Mouse (Mus musculus) forebrain, postnatal 0 days (tissue): ENCODE results near the gene Epha3. TPM values are rescaled to one million over a fixed set of nuclear protein-coding genes. Genes with fewer than 3 reads are reported as not detected.

ENCODE experiments used
- ATAC-seq: fragments of 200-750 bp; cut with Nextera tagmentation; 2 replicates; pipeline ENCODE4 v1.8.0; 2017; ENCODE audit warnings: mild to moderate bottlenecking, moderate library complexity
- DNase-seq: peaks from one replicate; pipeline ENCODE4 v3.0.0-alpha.2; 2015
- H3K27ac ChIP-seq: fragments of 300-500 bp; sonication (generic); 2 replicates; pipeline ENCODE4 v1.5.1; 2014; ENCODE audit warnings: low read depth, mild to moderate bottlenecking, antibody characterized with exemption, low read length, moderate library complexity, mixed read lengths
- H3K27me3 ChIP-seq: fragments of 300-500 bp; sonication (generic); 2 replicates; pipeline ENCODE4 v1.6.1; 2014; ENCODE audit warnings: mild to moderate bottlenecking, low read length, mixed read lengths; ENCODE audit not compliant: insufficient read depth
- H3K36me3 ChIP-seq: fragments of 300-500 bp; sonication (generic); 2 replicates; pipeline ENCODE4 v1.6.1; 2014; ENCODE audit warnings: mild to moderate bottlenecking, moderate library complexity; ENCODE audit not compliant: insufficient read depth
- H3K4me1 ChIP-seq: fragments of 300-500 bp; sonication (generic); 2 replicates; pipeline ENCODE4 v1.6.1; 2014; ENCODE audit warnings: antibody characterized with exemption; ENCODE audit not compliant: insufficient read depth
- H3K4me2 ChIP-seq: fragments of 300-500 bp; sonication (generic); 2 replicates; pipeline ENCODE4 v1.6.1; 2014; ENCODE audit warnings: low read depth, mild to moderate bottlenecking, moderate library complexity
- H3K4me3 ChIP-seq: fragments of 300-500 bp; sonication (generic); 2 replicates; pipeline ENCODE4 v1.5.1; 2014; ENCODE audit warnings: low read depth, low read length, mixed read lengths
- H3K9ac ChIP-seq: fragments of 300-500 bp; sonication (generic); 2 replicates; pipeline ENCODE4 v1.6.1; 2014; ENCODE audit warnings: mild to moderate bottlenecking
- H3K9me3 ChIP-seq: fragments of 300-500 bp; sonication (generic); 2 replicates; pipeline ENCODE4 v1.6.1; 2016; ENCODE audit warnings: low read length
- CTCF ChIP-seq: sonication (generic); IDR thresholded peaks from 2 replicates; pipeline ENCODE4 v1.5.1; 2016; ENCODE audit warnings: antibody characterized with exemption, control low read depth, low read depth
- WGBS: fragments of 180-500 bp; shearing (Covaris S2); extraction: QIAGEN DNeasy Blood & Tissue Kit; methylation state at CpG from one replicate; pipeline ENCODE4 v1.1.7; 2014; 5-methylcytosine and 5-hydroxymethylcytosine counted together
- polyA plus RNA-seq: library from polyadenylated mRNA; unstranded; fragments of >200 nt; fragmentation: Nextera tagmentation; extraction: Ambion mirVana; gene quantifications from 2 replicates; pipeline ENCODE4 v1.2.1, GENCODE M21; 2015
- total RNA-seq: library from RNA; depleted of rRNA; stranded (reverse); fragments of >200 nt; gene quantifications from 2 replicates; pipeline ENCODE4 v1.2.3, GENCODE M21; 2014

Gene Epha3
- total and polyA plus RNA-seq, 2 experiments from 2014 or later = 25.4 to 47.1 TPM

- Histone ChIP-seq H3K36me3 (no peaks in the 10 kb centered on the region), H3K4me2 (peak overlapping the region; percentile 81), H3K9me3 (no peaks in the 10 kb centered on the region), H3K27me3 (no peaks in the 10 kb centered on the region), H3K4me1 (0 out of 2 replicates have a peak, but pooled peaks cover 5% of the 10 kb centered on the region), H3K4me3 (peak overlapping the region; percentile 68), H3K9ac (peak overlapping the region; percentile 72), H3K27ac (peak overlapping the region; percentile 83)
- peak; percentile 87 for TF ChIP-seq CTCF
- WGBS = 3% methylated on average over 33 of the region's 33 CpGs
- DNase-seq = peak; percentile 88
- ATAC-seq = peak; percentile 97
These were observed 7.1 kb downstream of the Epha3 start for GRCm38 (mm10) chr16:63856658-63857552.

- Histone ChIP-seq H3K4me1 (no peaks in the 10 kb centered on the region), H3K4me2 (no peak overlapping the region), H3K27me3 (no peaks in the 10 kb centered on the region), H3K9ac (no peak overlapping the region), H3K9me3 (no peaks in the 10 kb centered on the region), H3K4me3 (no peak overlapping the region), H3K27ac (no peak overlapping the region), H3K36me3 (no peaks in the 10 kb centered on the region)
- ATAC-seq (no peak), DNase-seq (no peak)
- WGBS = 71% methylated on average over 3 of the region's 3 CpGs
- TF ChIP-seq CTCF = no peak
These were observed 13.7 kb downstream of the Epha3 start for GRCm38 (mm10) chr16:63850297-63850696.

GRCm38 (mm10) chr16:63842911-63843310 lies 21.1 kb downstream of the Epha3 start:
- Histone ChIP-seq H3K27me3 (no peaks in the 10 kb centered on the region), H3K9ac (no peak overlapping the region), H3K4me3 (no peak overlapping the region), H3K4me2 (no peak overlapping the region), H3K36me3 (no peaks in the 10 kb centered on the region), H3K4me1 (no peaks in the 10 kb centered on the region), H3K27ac (no peak overlapping the region), H3K9me3 (no peaks in the 10 kb centered on the region)
- DNase-seq = no peak
- WGBS = 71% methylated on average over 2 of the region's 2 CpGs
- no peak for ATAC-seq
- TF ChIP-seq CTCF = no peak

- no peaks in the 10 kb centered on the region for H3K36me3 ChIP-seq
- no peak overlapping the region for H3K4me3 ChIP-seq
- no peak overlapping the region for H3K4me2 ChIP-seq
- no peak overlapping the region for H3K9ac ChIP-seq
- ATAC-seq (no peak), DNase-seq (no peak)
- H3K9me3 ChIP-seq = no peaks in the 10 kb centered on the region
- no peak for TF ChIP-seq CTCF
- H3K4me1 ChIP-seq = no peaks in the 10 kb centered on the region
- H3K27me3 ChIP-seq = no peaks in the 10 kb centered on the region
- no peak overlapping the region for H3K27ac ChIP-seq
These were observed 26.5 kb downstream of the Epha3 start for GRCm38 (mm10) chr16:63837466-63837865.

GRCm38 (mm10) chr16:63821164-63821563 lies 42.8 kb downstream of the Epha3 start:
- Histone ChIP-seq H3K4me1 (no peaks in the 10 kb centered on the region), H3K36me3 (no peaks in the 10 kb centered on the region), H3K27me3 (no peaks in the 10 kb centered on the region), H3K9ac (no peak overlapping the region), H3K4me3 (no peak overlapping the region), H3K9me3 (no peaks in the 10 kb centered on the region), H3K27ac (no peak overlapping the region), H3K4me2 (no peak overlapping the region)
- ATAC-seq (no peak), DNase-seq (no peak)
- WGBS = 43% methylated on average over 2 of the region's 2 CpGs
- no peak for TF ChIP-seq CTCF

GRCm38 (mm10) chr16:63817606-63818005 lies 46.4 kb downstream of the Epha3 start:
- TF ChIP-seq CTCF = no peak
- Histone ChIP-seq H3K4me3 (no peak overlapping the region), H3K4me2 (peak overlapping the region; percentile 20; the same call in 1 of the 2 replicates), H3K27me3 (no peaks in the 10 kb centered on the region), H3K9me3 (no peaks in the 10 kb centered on the region), H3K4me1 (no peaks in the 10 kb centered on the region), H3K36me3 (no peaks in the 10 kb centered on the region), H3K9ac (no peak overlapping the region), H3K27ac (no peak overlapping the region)
- DNase-seq (peak; percentile 61), ATAC-seq (peak; percentile 92)
- 6% methylated on average over 6 of the region's 6 CpGs for WGBS

- no peaks in the 10 kb centered on the region for H3K4me1 ChIP-seq
- H3K9me3 ChIP-seq = no peaks in the 10 kb centered on the region
- no peak overlapping the region for H3K27ac ChIP-seq
- DNase-seq (no peak), ATAC-seq (no peak)
- TF ChIP-seq CTCF = no peak
- 6% methylated on average over 1 of the region's 1 CpGs for WGBS
- H3K4me2 ChIP-seq = no peak overlapping the region
- no peaks in the 10 kb centered on the region for H3K36me3 ChIP-seq
- no peak overlapping the region for H3K4me3 ChIP-seq
- H3K9ac ChIP-seq = no peak overlapping the region
- no peaks in the 10 kb centered on the region for H3K27me3 ChIP-seq
These were observed 47.3 kb downstream of the Epha3 start for GRCm38 (mm10) chr16:63816672-63817071.
